Mouse (Mus musculus): ENCODE data around the gene Cpz.

Gene Cpz

GRCm38 (mm10) chr5:35525469-35526123 lies at the start of gene Cpz:
Gene Cpz, minus strand, starts transcription at chr5:35525698.
- DNase-seq (ENCODE audit: low spot score): peak; percentile 73

GRCm38 (mm10) chr5:35574653-35575599 lies 49.4 kb upstream of the Cpz start, which contains the start of gene Trmt44:
Gene Trmt44, minus strand, starts transcription at chr5:35575070.
- peak; percentile 93 for DNase-seq (ENCODE audit: low spot score)

GRCm38 (mm10) chr5:35571546-35571945 lies 46.0 kb upstream of the Cpz start:
- DNase-seq (ENCODE audit: low spot score): no peak

- no peak for DNase-seq (ENCODE audit: low spot score)
These were observed 41.1 kb upstream of the Cpz start for GRCm38 (mm10) chr5:35566632-35567031.

GRCm38 (mm10) chr5:35565217-35565616 lies 39.7 kb upstream of the Cpz start:
- no peak for DNase-seq (ENCODE audit: low spot score)

GRCm38 (mm10) chr5:35563449-35563848 lies 38.0 kb upstream of the Cpz start:
- peak; percentile 93 for DNase-seq (ENCODE audit: low spot score)

GRCm38 (mm10) chr5:35562616-35563015 lies 37.1 kb upstream of the Cpz start:
- DNase-seq (ENCODE audit: low spot score): no peak

- no peak for DNase-seq (ENCODE audit: low spot score)
These were observed 33.9 kb upstream of the Cpz start for GRCm38 (mm10) chr5:35559447-35559846.

- DNase-seq (ENCODE audit: low spot score): no peak
These were observed 32.6 kb upstream of the Cpz start for GRCm38 (mm10) chr5:35557946-35558621.

GRCm38 (mm10) chr5:35556393-35556792 lies 30.9 kb upstream of the Cpz start:
- DNase-seq (ENCODE audit: low spot score): no peak

GRCm38 (mm10) chr5:35552838-35553539 lies 27.5 kb upstream of the Cpz start:
- DNase-seq (ENCODE audit: low spot score): no peak

GRCm38 (mm10) chr5:35551855-35552837 lies 26.6 kb upstream of the Cpz start:
- no peak for DNase-seq (ENCODE audit: low spot score)

- no peak for DNase-seq (ENCODE audit: low spot score)
These were observed 20.6 kb upstream of the Cpz start for GRCm38 (mm10) chr5:35546127-35546526.

GRCm38 (mm10) chr5:35541059-35541790 lies 15.7 kb upstream of the Cpz start:
- DNase-seq (ENCODE audit: low spot score): no peak

- no peak for DNase-seq (ENCODE audit: low spot score)
These were observed 15.1 kb upstream of the Cpz start for GRCm38 (mm10) chr5:35540555-35540954.

GRCm38 (mm10) chr5:35539576-35539975 lies 14.1 kb upstream of the Cpz start:
- no peak for DNase-seq (ENCODE audit: low spot score)

- no peak for DNase-seq (ENCODE audit: low spot score)
These were observed 12.5 kb upstream of the Cpz start for GRCm38 (mm10) chr5:35538022-35538421.

- DNase-seq (ENCODE audit: low spot score): no peak
These were observed 12.0 kb upstream of the Cpz start for GRCm38 (mm10) chr5:35537474-35537873.

GRCm38 (mm10) chr5:35536271-35536670 lies 10.8 kb upstream of the Cpz start:
- no peak for DNase-seq (ENCODE audit: low spot score)

- DNase-seq (ENCODE audit: low spot score): peak; percentile 72
These were observed 6.1 kb upstream of the Cpz start for GRCm38 (mm10) chr5:35531586-35531985.

Data from testis, postnatal 10 days (tissue).